Mouse (Mus musculus) monocyte, adult 5-6 weeks (primary cell): ENCODE results near the gene Dnaja4. TPM values are rescaled to one million over a fixed set of nuclear protein-coding genes. Genes with fewer than 3 reads are reported as not detected.
A peak's percentile ranks its signal among the peaks of the same experiment; 100 is the strongest.
"Not testable (repeated sequence)": the region's sequence is repeated elsewhere in the genome, so short reads cannot be mapped to it uniquely, and the experiment has no call there.

ENCODE experiments used
- ATAC-seq: fragments of 153-309, 156-312 bp; replicated peaks from 2 replicates; pipeline ENCODE4 v1.8.0; 2017; ENCODE audit warnings: mild to moderate bottlenecking; ENCODE audit not compliant: low TSS enrichment, insufficient number of reproducible peaks, severe bottlenecking, poor library complexity, low FRiP score
- total RNA-seq: library from RNA; stranded (forward); fragments of 200-1000, 200-491, 200-594 nt; gene quantifications from 3 replicates; pipeline ENCODE4 v1.2.3, GENCODE M21; 2017

Dnaja4 gene
- total RNA-seq, 1 experiment from 2014 or later: 7.8 TPM

DNA sequence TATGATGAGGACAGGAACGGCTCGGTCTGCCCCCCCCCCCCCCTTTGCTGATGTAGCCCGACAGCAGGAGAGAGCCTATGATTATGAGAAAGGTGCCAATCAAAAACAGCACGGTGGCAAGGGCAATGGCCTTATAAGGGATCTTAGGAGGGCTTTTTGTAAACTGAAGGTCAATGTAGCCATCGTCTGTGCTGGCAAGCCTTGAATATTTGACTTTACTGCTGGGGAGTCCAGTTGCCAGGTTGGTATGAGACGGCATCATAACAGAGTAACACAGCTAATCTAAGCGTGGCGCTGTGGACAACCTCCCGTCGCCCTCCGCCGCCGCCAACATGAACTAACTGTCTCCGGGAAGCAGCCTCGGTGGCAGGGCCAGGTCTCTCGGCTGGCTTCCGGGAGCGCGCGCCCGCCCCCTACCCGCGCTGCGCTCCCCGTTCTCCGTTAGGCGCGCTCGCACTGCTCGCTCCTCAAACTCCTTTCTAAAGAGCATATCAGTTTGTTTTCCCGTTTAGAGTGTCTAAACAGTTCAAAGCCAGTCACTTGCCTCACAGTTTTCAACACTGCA, 7.3 kb upstream of the Dnaja4 start:
- not testable (repeated sequence) for ATAC-seq

DNA sequence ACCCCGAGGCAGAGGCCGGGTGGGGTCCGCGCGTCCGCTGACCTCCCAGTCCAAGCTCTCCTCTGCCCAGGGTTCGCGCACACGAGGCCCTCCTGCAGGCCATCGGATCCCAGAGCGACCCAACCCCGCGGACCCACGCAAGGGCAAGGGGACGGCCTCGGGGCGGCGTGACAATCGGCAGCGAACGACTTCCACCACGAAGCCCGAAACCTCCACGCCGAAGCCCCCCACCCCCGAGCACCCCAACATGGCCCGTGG, 343 bp downstream of the Dnaja4 start:
- no peak for ATAC-seq

DNA sequence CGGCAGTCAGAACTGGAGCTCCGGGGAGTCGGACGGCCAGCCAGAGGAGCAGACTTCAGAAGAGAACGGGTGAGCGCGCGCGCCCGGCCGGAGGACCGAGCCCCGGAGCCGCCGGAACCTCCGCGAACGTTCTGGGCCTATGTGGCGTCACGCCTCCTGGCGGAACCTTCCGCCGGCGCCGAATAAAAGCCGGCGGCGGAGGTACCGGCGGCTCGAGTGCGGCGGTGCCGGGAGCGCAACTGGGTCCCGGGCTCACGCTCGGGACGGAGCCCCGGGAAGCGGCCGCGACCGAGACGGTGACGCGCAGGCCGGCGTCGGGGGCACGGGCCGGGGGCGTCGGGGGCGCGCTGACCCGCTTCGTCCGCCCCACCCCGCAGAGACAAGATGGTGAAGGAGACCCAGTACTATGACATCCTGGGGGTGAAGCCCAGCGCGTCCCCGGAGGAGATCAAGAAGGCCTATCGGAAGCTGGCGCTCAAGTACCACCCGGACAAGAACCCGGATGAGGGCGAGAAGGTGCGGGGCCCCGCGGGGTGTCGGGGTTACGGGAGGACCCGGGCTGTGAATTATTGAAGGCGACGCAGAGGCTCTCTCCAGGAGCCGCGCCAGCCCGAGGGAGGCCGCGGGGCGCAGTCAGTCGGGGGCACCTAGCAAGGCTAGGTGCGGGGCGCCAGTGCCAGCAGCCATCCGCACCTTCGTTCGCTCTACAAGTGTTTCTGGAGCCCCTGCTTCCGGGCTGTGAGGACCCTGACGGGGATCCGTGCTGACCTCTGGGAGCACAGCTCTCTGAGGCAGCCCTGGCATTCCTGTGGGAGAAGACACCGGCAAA, 886 bp downstream of the Dnaja4 start:
- no peak for ATAC-seq

DNA sequence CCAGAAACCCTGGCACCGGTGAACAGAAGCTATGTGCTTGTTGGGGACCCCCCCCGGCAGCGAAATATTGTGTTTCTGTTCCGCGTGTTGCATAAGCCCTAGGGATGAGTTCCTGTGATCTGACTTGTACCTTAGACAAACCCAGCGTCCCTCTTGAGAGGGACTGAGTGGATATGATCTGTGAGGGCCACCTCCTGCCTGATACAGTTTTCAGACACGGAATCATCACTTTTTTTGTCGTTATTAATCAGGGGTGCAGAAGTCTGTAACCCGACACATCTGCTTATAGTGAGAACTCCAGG, 1.5 kb downstream of the Dnaja4 start:
- ATAC-seq: no peak

DNA sequence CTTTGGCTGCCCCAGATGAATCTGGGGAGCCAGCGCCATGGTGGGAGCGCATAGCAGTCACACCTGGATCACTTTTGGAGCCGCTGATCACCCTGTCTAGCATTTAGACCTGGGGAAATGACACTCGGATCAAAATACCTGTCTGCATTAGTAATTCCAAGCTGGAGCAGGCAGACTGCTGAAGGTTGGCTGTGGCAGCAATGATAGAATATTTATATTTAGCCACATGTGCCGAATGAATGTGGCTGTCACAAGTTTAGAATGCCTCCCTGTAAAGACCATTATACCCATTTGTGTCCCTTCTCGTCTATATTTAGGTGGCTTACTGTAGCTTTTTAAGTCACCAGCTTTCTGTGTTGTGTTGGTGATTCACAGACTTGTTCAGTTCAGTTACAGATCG, 2.1 kb downstream of the Dnaja4 start:
- ATAC-seq: no peak

DNA sequence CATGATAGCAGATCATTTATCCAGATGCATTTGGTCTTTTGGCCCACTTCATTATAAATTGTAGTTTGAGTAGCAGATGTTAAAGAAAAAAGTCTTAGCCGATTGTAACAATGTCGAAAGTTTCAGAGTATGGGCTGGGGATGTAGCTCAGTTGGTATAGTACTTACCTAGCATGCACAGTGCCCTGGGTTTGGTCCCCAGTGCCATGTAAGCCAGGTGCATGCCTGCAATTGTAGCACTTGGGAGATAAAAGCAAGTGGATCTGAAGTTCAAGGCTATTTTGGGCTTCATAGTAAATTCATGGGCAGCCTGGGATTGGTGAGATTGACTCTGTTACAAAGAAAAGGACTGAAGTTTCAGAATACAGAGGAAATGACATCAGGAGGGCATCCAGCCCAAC, 3.9 kb downstream of the Dnaja4 start:
- ATAC-seq: no peak

DNA sequence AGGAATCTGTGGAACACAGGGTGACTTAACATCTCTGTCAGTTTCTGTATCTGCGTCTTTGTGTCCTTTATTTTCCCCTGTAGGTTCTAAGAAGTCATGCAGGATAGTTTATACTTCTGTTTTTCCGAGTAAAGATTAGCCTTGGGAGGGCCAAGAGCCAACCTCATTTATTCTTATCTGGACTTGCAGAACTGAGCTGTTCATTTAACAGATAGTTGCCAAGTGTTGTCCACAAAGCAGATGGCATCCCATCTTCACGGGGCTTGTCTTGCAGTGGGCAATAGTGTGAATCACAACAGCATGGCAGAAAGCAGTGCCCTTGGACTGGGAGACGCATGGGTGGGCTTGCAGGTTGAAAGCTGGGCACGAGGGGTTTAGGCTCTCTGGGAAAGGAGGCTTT, 5.7 kb downstream of the Dnaja4 start:
- ATAC-seq: no peak

DNA sequence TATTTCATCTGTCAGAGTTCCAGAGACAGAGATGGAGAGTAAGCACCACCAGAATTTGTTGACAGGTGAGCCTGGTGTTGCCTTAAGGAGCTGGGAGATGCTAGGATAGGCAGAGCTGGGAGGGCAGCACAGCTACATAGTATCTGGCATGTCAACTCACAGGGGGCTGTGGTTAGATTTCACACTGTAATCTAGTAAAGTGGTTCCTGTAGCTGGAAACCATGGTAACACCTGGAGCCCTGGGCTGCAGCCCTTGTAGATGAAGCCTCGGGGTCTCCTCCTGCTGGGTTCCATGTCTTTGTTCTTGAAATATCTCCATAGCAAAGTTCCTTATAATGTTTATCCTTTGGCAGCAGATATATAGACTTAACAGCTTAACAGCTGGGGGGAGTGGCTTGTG, 6.9 kb downstream of the Dnaja4 start:
- ATAC-seq: no peak

DNA sequence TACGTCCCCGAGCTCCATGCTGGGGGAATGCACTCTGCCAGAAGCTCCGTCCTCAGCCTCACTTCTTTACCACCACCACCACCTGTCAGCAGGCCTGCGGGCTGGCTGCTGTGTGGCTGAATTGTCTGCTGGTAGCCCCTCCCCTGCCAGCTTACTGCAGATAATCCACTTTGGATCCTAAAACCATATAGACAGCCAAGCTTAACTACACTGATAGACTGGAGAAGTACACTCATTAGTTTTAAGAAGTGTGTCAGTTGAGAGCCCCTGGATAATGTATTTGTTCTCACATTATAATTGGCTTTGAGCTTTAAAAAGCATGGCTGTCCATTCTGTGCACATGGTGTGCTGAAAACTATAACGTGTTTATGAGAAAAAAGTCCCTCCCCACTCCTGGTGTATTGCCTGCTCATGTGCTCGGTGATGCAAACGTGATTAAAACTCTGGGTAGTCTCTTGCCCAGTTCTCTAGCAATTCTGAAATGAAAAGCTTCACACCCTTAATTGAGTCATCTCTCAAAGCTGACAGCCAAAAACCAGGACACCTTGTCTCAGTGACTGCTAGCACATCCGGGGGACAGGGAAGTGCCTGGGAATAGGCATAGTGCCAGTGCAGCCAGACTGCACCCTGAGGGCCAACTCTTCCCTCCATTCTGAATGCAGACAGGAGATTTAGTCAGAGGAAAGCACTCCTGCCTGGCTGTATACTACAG, 8.8 kb downstream of the Dnaja4 start:
- ATAC-seq: no peak

DNA sequence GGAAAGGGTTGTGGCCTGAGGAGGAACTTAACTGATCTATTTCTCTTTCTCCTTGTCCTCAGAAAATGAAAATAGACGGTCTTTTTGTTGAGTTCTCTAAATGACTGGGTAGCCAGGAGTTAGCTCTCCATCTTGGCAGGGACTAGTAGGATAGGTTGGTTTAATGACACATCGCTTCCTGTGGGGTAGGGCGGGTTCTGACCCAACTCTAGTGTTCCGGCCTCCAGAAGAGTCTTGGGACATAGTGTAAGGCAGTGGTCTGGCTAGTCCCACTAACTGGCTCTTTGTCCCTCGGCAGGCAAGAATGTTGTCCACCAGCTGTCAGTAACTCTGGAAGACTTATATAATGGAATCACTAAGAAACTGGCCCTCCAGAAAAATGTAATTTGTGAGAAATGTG, 9.4 kb downstream of the Dnaja4 start:
- ATAC-seq: no peak

DNA sequence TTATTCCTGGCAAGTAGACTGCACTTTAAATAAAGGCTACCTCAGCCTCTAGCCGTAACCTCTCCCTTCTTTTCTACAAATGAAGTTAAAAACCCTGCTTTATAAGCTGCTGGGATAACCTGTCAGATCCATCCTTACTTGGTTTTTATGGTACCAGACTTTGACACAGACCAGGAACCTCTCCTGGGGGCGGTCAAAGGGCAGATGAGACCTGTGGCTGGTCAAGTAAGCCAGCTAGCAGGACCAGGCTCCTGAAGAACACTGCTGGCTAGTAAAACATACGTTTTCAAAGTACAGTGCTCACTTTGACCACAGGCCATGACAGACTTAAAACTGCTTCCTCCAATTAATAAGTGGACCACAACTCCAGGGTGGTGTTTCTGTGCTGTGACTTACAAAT, 17.1 kb downstream of the Dnaja4 start:
- no peak for ATAC-seq

DNA sequence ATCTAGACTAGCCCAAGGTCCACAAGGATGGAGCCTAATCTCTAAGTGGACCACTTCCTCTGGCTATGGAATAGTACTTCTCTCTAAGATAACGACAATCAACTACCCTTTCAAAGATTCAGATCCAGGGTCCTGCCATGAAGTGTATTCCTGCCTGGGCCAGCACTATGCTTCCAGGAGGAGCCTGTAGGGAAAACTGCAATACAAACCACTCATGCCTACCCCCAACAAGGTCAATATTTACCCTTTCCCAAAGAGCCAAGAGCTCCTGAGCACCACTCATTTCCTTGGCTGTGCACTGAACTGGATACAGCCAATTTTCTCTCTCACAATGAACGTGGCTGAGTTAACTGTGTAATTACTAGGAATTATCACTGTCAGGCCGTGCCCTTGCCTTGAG, 18.9 kb downstream of the Dnaja4 start:
- ATAC-seq: no peak

DNA sequence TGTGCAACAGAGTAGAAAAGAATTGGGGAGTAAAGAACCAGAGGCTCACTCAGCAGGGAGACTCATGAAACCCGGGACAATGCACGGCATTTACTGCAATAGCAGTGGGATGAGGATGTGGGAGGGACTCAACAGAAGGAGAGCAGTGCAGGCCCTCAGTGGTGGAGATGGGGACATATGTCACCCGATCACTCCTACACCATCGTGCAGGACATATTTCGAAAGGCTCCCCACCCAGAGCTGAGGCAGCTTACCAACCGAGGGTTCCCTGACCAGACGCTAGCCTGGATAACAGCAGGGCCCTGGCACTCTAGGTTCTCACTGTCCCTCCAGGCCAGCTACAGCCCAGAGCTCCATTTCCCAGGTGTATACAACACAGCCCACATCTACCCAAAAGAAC, 23.5 kb downstream of the Dnaja4 start:
- ATAC-seq: no peak

DNA sequence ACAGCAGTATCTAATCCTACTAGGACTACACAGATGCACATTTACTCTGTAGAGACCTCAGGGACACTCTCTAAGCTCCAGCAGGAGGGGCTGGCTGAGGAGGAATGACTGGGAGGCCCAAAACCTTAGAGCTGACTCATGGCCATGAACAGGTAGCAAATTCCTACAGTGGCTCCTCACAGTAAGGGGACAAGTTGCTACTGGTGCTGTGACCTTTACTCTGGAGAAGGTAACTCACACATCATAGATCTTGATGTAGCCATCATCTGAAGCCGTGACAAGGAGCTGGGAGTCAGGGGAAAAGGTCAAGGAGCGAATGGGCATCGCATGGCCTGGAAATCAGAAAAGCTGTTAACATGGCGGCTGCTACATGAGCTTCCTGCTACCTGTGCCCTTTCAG, 23.9 kb downstream of the Dnaja4 start:
- ATAC-seq: no peak

DNA sequence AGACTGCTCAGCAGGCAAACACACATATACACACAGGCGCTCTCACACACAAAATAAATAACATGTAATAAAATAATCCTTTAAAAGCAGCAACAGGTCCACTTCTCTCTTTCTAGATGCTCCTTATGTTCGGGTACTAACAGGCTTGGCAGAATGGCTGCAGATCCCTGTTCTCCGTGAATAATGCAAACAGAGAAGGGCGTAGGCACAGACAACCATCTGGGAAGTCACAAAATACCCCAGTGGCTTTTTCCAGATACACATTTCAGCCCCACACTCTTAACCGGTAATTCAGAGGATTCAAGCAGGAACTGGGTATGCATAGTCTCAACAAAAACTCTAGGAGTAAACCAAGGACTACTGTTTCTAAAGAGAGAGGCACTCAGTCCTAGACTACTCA, 27.6 kb downstream of the Dnaja4 start:
- no peak for ATAC-seq

DNA sequence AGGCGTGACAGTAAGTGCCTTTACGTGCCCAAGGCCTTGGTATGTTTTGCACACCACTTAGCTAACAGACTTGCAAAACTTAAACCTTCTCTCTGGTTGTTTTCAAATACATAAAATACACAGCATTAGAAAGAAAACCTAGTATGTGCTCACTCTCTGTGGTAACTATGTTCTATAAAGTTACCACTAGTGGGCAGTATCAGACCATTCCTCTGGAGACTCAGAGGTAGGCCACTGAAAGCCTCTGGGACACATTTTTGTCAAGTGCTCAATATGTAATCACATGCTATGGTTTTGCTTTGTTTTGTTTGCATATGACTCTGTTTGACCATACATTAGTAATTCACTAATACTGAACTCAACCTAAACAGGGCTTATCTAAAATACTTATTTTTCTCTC, 33.4 kb downstream of the Dnaja4 start:
- ATAC-seq: no peak; the same call in 1 of the 2 replicates

DNA sequence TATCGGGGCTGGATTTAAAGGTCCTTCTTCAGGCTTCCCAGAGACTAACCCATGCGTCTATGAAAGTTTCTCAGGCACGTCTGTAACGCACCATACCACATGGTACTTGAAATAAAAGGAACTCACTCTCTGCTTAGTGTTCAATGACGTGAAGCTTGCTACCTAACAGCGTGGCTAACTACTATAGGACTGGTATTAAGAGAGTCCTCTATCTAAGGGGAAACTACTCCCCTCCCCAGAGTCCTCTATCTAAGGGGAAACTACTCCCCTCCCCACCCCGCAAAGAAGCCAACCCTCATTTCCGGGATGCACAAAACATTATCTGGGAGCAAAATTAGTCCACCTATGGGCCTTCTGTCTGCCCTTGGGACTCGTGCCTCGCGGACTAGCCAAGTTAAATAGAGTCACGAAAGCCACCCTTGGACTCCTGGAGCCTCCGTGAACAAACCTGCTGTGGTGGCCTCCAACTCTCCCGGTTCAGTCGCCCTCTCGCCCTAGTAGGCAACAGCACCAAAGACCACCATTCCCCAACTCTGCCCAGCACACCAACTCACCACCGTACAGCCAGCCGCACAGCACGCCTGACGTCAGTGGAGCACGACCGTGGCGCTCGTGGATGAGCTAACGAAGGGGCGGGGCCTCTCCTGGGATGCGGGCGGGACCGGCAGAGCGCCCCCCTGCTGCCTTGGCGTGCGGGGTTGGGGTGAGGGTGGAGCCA, 35.4 kb downstream of the Dnaja4 start, which contains the start of gene Wdr61:
Gene Wdr61, minus strand, starts transcription at position 599 of the 718 bp plus-strand sequence.
- peak; percentile 92 for ATAC-seq

DNA sequence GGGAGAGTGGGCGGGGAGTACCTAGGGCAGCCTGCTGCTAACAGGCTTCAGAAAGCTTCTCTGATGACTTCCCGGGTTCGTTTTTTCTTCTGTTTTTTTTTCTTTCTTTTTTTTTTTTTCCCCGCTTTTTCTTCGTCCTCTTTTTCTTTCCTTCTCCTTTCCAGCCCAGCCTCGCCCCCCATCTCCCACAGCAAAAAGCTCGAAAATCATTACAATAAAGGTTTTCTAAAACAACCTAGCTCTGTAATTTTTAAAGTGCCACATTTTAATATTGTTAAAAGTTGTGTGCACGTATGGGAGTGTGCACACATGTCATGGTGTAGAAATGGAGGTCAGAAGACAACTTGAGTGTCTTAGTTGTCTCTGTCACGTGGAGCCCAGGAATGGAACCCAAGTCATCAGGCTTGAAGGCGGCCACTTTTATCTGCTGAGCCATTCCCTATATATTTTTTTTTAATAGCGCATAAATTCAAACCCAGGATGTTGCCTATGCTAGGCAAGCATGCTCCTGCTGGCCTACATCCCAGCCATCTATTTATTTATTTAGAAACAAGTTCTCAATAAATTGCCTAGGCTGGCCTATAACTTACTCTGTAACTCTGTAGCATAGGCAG, 36.1 kb downstream of the Dnaja4 start:
- ATAC-seq: no peak

DNA sequence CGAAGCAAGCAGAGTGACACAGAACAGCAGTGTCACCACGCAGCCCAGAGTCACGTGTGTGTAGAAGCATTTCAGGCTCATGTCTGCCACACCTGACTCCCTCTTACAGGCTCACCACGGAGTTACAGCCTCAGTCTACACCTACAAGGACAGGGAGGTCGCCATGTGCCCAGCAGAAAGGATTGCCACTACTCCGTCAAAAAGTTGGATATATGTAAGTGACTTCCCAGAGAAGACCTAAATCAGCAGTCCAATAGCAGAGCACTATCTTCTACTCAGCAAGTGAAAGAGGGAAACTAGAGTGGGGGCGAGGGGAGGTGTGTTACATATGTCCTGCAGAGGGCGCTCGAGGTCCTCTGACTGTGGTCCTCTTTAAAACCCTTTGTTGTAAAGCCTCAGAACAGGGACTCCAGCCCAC, 37.6 kb downstream of the Dnaja4 start:
- ATAC-seq: peak; percentile 47; the same call in 1 of the 2 replicates
